ENCODE assay signal across 7 mouse cellular contexts in the genomic region with DNA sequence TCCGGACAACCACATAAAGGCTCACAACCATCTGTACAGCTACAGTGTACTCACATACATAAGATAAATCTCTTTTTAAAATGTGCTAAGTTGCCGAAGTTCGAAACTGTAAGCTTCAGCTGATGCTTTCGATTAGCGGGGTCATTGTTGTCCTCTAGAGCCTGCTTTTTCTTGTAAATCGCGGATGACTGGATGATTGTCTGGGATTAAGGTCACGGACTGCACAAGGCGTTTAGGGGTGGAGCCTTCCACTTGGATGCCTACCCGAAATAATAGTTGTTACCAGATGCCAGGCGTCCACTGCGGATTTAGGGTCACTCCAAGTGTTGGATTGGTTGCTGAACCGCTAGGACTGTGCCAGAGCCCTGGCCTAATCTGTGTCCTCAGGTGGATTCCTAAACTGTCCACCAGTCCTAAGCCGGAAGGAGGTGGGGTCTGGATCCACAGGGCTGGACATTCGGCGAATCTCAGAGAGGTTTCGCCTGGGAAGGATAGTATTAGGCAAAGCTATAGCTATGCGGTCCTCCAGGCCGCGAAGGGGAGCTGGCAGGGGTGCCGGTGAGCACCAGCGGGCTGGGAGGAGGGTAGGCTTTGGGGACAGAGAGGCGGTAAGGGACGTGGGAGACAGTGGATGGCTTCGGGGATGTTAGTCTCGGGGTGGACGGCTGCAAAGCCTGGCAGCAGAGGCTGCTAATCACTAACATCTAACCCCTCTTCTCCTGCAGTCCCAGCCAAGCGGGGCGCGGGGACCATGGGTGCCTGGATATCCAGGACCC. TPM values are rescaled to one million over a fixed set of nuclear protein-coding genes. Genes with fewer than 3 reads are reported as not detected.
A peak's percentile ranks its signal among the peaks of the same experiment; 100 is the strongest.
DNase-seq lines count a peak whose midpoint lies in the region; ATAC-seq lines count a peak whose summit lies in the region.

A gene (plus strand): TSS at position 305 of the 776 bp plus-strand sequence.

- H3K27me3 ChIP-seq in midbrain, embryonic 14.5 days (ENCODE audit: control insufficient read depth, insufficient read depth, low read length) = peaks cover 15% of the 10 kb centered on the region

- peak within 1 kb of the TSS; percentile 62 for H3K9ac ChIP-seq in midbrain, embryonic 14.5 days (replicated peaks; ENCODE audit: low read length)

- WGBS in midbrain, embryonic 14.5 days = 22% methylated on average over 30 of the region's 30 CpGs

- no peak within 1 kb of the TSS for H3K27ac ChIP-seq in midbrain, embryonic 14.5 days (replicated peaks; ENCODE audit: low read depth, low read length)

- peak within 1 kb of the TSS; percentile 49 for H3K4me3 ChIP-seq in midbrain, embryonic 14.5 days (replicated peaks; ENCODE audit: low read depth, low read length)

- 0 out of 2 replicates have a peak, but pooled peaks have one; percentile 14 for ATAC-seq in midbrain, embryonic 14.5 days (ENCODE audit: low FRiP score, low TSS enrichment)

- H3K9me3 ChIP-seq in midbrain, embryonic 14.5 days (ENCODE audit: control insufficient read depth, low read length) = no peaks in the 10 kb centered on the region

- DNase-seq in ovary, postnatal 10 days (ENCODE audit: low spot score) = peak; percentile 15
- DNase-seq in ovary, adult 18-20 months (ENCODE audit: low spot score) = no peak
- DNase-seq in cerebellum, postnatal 14 days = peak; percentile 79 to 81
- DNase-seq in frontal cortex, postnatal 14 days (ENCODE audit: low spot score in 2 of 2) = peak; percentile 20 to 29
- DNase-seq in layer of hippocampus, postnatal 36 days = peak; percentile 37 to 41
- peak; percentile 59 for DNase-seq in midbrain, embryonic 14.5 days
- DNase-seq in testis, postnatal 14 days (ENCODE audit: low spot score) = peak; percentile 30

- H3K4me2 ChIP-seq in midbrain, embryonic 14.5 days (ENCODE audit: low read length) = peak within 1 kb of the TSS; percentile 79

- H3K36me3 ChIP-seq in midbrain, embryonic 14.5 days (ENCODE audit: control insufficient read depth, insufficient read depth, low read length) = no peaks in the 10 kb centered on the region

- H3K4me1 ChIP-seq in midbrain, embryonic 14.5 days (ENCODE audit: control insufficient read depth, insufficient read depth, low read length) = 0 out of 2 replicates have a peak, but pooled peaks cover 6% of the 10 kb centered on the region

RNA-seq across cellular contexts. Expression of the gene that starts here (rescaled TPM):
- 10 to 100 TPM; 16.8 to 20.1 TPM for total RNA-seq in layer of hippocampus, postnatal 36 days (2021)
- polyA plus RNA-seq in midbrain, embryonic 14.5 days (2014; fragmentation: Nextera tagmentation; extraction: Ambion mirVana) = 7.8 and 10.6 TPM in 2 replicates
